In the genomic region with DNA sequence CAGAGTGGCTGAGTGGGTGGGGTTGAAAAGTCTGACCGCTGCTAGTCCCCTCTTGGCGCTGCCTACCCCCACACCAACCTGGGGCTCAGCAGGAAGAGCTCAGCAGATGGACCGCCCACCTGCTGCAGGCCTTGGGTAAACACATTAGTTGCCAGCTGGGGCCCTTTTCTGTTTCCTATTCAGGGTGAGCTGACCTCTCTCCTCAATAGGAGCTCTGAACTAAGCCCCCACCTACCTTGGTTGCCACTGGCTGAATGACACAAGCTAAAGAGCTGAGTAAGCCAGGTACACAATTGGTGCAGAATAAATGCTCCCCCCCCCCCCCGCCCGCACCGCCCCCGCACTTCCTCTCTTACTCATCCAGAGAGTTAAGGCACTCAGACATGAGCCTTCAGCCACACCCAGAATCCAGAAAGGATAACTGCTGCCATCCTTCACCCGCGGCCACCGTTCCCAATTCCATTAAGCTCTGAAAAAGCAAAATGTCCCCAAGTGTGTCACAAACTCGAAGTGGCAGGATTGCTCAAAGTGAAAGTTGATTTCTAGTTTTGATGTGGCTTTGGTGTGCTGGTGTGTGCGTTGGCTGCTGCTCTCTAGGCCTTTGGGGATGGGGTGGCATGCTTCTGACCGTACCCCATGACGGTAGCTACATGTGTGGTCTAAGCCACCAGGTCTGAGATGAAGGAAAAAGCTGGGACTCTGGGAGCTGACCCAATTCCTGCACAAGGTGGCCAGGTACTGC, we compare ENCODE assay signal across 11 mouse cellular contexts. TPM values are rescaled to one million over a fixed set of nuclear protein-coding genes. Genes with fewer than 3 reads are reported as not detected.
DNase-seq lines count a peak whose midpoint lies in the region; ATAC-seq lines count a peak whose summit lies in the region.
"Had no signal": no experiment of that assay in that cellular context is flagged by ENCODE, and none has a peak within 500 bp of the region (broad histone marks: within the 10 kb centered on the region; RNA-seq: fewer than 3 reads in every experiment).

No protein-coding gene starts in this region.

- H3K27ac ChIP-seq in hindbrain, embryonic 10.5 days, result peak overlapping the region; percentile 82
- H3K27ac ChIP-seq in hindbrain, embryonic 16.5 days (ENCODE audit: low read depth, low read length), result no peak overlapping the region
- H3K27ac ChIP-seq: hindbrain, embryonic 15.5 days had no signal

- peaks cover 4% of the 10 kb centered on the region; the same call in 1 of the 2 replicates for H3K27me3 ChIP-seq in hindbrain, embryonic 10.5 days (ENCODE audit: insufficient read depth, poor library complexity, severe bottlenecking)
- H3K27me3 ChIP-seq in hindbrain, embryonic 16.5 days (replicated peaks; ENCODE audit: control insufficient read depth, insufficient read depth, low read length), result no peaks in the 10 kb centered on the region
- H3K27me3 ChIP-seq: hindbrain, embryonic 15.5 days had no signal

- WGBS in hindbrain, embryonic 10.5 days, result 21% methylated on average over 14 of the region's 14 CpGs
- WGBS in hindbrain, embryonic 16.5 days, result 21% methylated on average over 14 of the region's 14 CpGs

- intact Hi-C loops in heart, postnatal 10 days (cut with DNase I), result loop anchor here (10.0 kb wide), 1 partner anchor 247 kb away; no protein-coding TSS in a partner anchor

- no peak for ATAC-seq in hindbrain, embryonic 16.5 days
- peak; percentile 83 for ATAC-seq in inflammation-experienced regulatory T-cells, adult 6 months
- ATAC-seq in megakaryocyte-erythroid progenitor cell, adult 5-6 weeks (replicated peaks; ENCODE audit: low FRiP score, low TSS enrichment, poor library complexity, severe bottlenecking), result no peak

- no peak overlapping the region for H3K4me3 ChIP-seq in hindbrain, embryonic 10.5 days
- H3K4me3 ChIP-seq in hindbrain, embryonic 16.5 days (ENCODE audit: low read length), result no peak overlapping the region
- H3K4me3 ChIP-seq: hindbrain, embryonic 15.5 days had no signal

- no peak overlapping the region for H3K9ac ChIP-seq in hindbrain, embryonic 16.5 days (ENCODE audit: low read depth, low read length)
- H3K9ac ChIP-seq: hindbrain, embryonic 15.5 days had no signal

- no peaks in the 10 kb centered on the region for H3K9me3 ChIP-seq in hindbrain, embryonic 10.5 days
- H3K9me3 ChIP-seq in hindbrain, embryonic 16.5 days (ENCODE audit: control insufficient read depth, low read length), result no peaks in the 10 kb centered on the region
- H3K9me3 ChIP-seq: hindbrain, embryonic 15.5 days had no signal

- H3K4me1 ChIP-seq in hindbrain, embryonic 10.5 days (replicated peaks), result peaks cover 72% of the 10 kb centered on the region
- peaks cover 5% of the 10 kb centered on the region; the same call in 1 of the 2 replicates for H3K4me1 ChIP-seq in hindbrain, embryonic 16.5 days (ENCODE audit: control insufficient read depth, insufficient read depth, low read depth, low read length)

- no peaks in the 10 kb centered on the region for H3K36me3 ChIP-seq in hindbrain, embryonic 10.5 days
- H3K36me3 ChIP-seq in hindbrain, embryonic 16.5 days (ENCODE audit: control insufficient read depth, insufficient read depth, low read length), result no peaks in the 10 kb centered on the region
- H3K36me3 ChIP-seq: hindbrain, embryonic 15.5 days had no signal

- peak; percentile 53 for DNase-seq in hindbrain, embryonic 10.5 days (ENCODE audit: low spot score)
- DNase-seq in thymus, postnatal 0 days (ENCODE audit: low spot score), result peak; percentile 46
- DNase-seq in thymus, postnatal 10 days (ENCODE audit: low spot score in 2 of 2), result no peak
- DNase-seq in layer of hippocampus, adult 8-10 months (ENCODE audit: low spot score in 2 of 2), result no peak
- no peak for DNase-seq in heart, postnatal 10 days
- DNase-seq: thymus, postnatal 4 days had no signal

- no peak overlapping the region for H3K4me2 ChIP-seq in hindbrain, embryonic 16.5 days (ENCODE audit: low read length)
- H3K4me2 ChIP-seq: hindbrain, embryonic 15.5 days had no signal

RNA-seq across cellular contexts. Expression of a gene that starts 9.1 kb away (rescaled TPM):
- polyA plus RNA-seq in hindbrain, embryonic 10.5 days (2016; fragmentation: Nextera tagmentation; extraction: Ambion mirVana), result 0.37 and 0.77 TPM in 2 replicates
- polyA plus RNA-seq in hindbrain, embryonic 16.5 days (2015; fragmentation: Nextera tagmentation; extraction: Ambion mirVana), result not detected in 2 replicates
- not detected in 2 replicates for polyA plus RNA-seq in thymus, postnatal 0 days (2015; fragmentation: Nextera tagmentation; extraction: Ambion mirVana)
- polyA plus RNA-seq in inflammation-experienced regulatory T-cells, adult 6 months (2017; shearing (Covaris generic)), result not detected
- total RNA-seq in layer of hippocampus, adult 8-10 months (2022), result not detected
- not detected in 2 replicates for total RNA-seq in megakaryocyte-erythroid progenitor cell, adult 5-6 weeks (2014; fragmentation: Nextera tagmentation)
- not detected in 2 replicates for total RNA-seq in megakaryocyte-erythroid progenitor cell, adult 5-6 weeks (2017)
- total RNA-seq in heart, postnatal 10 days (2021), result not detected
- total RNA-seq: liver, adult 2 months had no signal
- polyA plus RNA-seq: hindbrain, embryonic 15.5 days; liver, adult 2 months had no signal

RNA-seq across cellular contexts. Expression of a gene that starts 12.1 kb away (rescaled TPM):
- polyA plus RNA-seq in hindbrain, embryonic 10.5 days (2016; fragmentation: Nextera tagmentation; extraction: Ambion mirVana), result 50.8 and 60.0 TPM in 2 replicates
- 22.4 and 24.2 TPM in 2 replicates for polyA plus RNA-seq in hindbrain, embryonic 16.5 days (2015; fragmentation: Nextera tagmentation; extraction: Ambion mirVana)
- polyA plus RNA-seq in thymus, postnatal 0 days (2015; fragmentation: Nextera tagmentation; extraction: Ambion mirVana), result 0.14 TPM in 1 of 2 replicates, not detected in the other
- not detected for polyA plus RNA-seq in inflammation-experienced regulatory T-cells, adult 6 months (2017; shearing (Covaris generic))
- 10 to 100 TPM; 15.3 to 19.6 (median 17.4) TPM for total RNA-seq in layer of hippocampus, adult 8-10 months (2022)
- total RNA-seq in megakaryocyte-erythroid progenitor cell, adult 5-6 weeks (2014; fragmentation: Nextera tagmentation), result not detected in 2 replicates
- not detected in 2 replicates for total RNA-seq in megakaryocyte-erythroid progenitor cell, adult 5-6 weeks (2017)
- under 1 TPM in 1 of 2 experiments, not detected in 1; 0.32 TPM for total RNA-seq in heart, postnatal 10 days (2021)
- total RNA-seq: liver, adult 2 months had no signal
- polyA plus RNA-seq: liver, adult 2 months had no signal

RNA-seq across cellular contexts. Expression of a gene that starts 42.7 kb away (rescaled TPM):
- polyA plus RNA-seq in hindbrain, embryonic 10.5 days (2016; fragmentation: Nextera tagmentation; extraction: Ambion mirVana), result 1.1 and 3.8 TPM in 2 replicates
- polyA plus RNA-seq in hindbrain, embryonic 16.5 days (2015; fragmentation: Nextera tagmentation; extraction: Ambion mirVana), result 0.55 and 0.69 TPM in 2 replicates
- 0.09 TPM in 2 replicates for polyA plus RNA-seq in thymus, postnatal 0 days (2015; fragmentation: Nextera tagmentation; extraction: Ambion mirVana)
- polyA plus RNA-seq in inflammation-experienced regulatory T-cells, adult 6 months (2017; shearing (Covaris generic)), result under 1 TPM in 1 of 3 experiments, not detected in 2; 0.33 TPM
- total RNA-seq in layer of hippocampus, adult 8-10 months (2022), result 1 to 10 TPM; 2.7 to 4.5 (median 3.8) TPM
- total RNA-seq in megakaryocyte-erythroid progenitor cell, adult 5-6 weeks (2014; fragmentation: Nextera tagmentation), result not detected in 2 replicates
- not detected in 2 replicates for total RNA-seq in megakaryocyte-erythroid progenitor cell, adult 5-6 weeks (2017)
- under 1 TPM; 0.24 to 0.47 TPM for total RNA-seq in heart, postnatal 10 days (2021)

RNA-seq across cellular contexts. Expression of a gene that starts 43.1 kb away (rescaled TPM):
- polyA plus RNA-seq in hindbrain, embryonic 10.5 days (2016; fragmentation: Nextera tagmentation; extraction: Ambion mirVana), result 31.5 and 42.9 TPM in 2 replicates
- 9.7 and 12.9 TPM in 2 replicates for polyA plus RNA-seq in hindbrain, embryonic 16.5 days (2015; fragmentation: Nextera tagmentation; extraction: Ambion mirVana)
- polyA plus RNA-seq in thymus, postnatal 0 days (2015; fragmentation: Nextera tagmentation; extraction: Ambion mirVana), result 5.0 and 5.3 TPM in 2 replicates
- polyA plus RNA-seq in inflammation-experienced regulatory T-cells, adult 6 months (2017; shearing (Covaris generic)), result not detected
- total RNA-seq in layer of hippocampus, adult 8-10 months (2022), result 1 to 10 TPM; 4.3 to 7.2 (median 4.8) TPM
- total RNA-seq in megakaryocyte-erythroid progenitor cell, adult 5-6 weeks (2014; fragmentation: Nextera tagmentation), result not detected in 2 replicates
- total RNA-seq in megakaryocyte-erythroid progenitor cell, adult 5-6 weeks (2017), result not detected in 2 replicates
- total RNA-seq in heart, postnatal 10 days (2021), result 10 to 100 TPM; 12.9 to 18.1 TPM

Comparison
In these comparisons a context has a peak if more than half of its experiments do, and no peak if none do; other contexts are left out.
1. DNase-seq: peak in hindbrain, embryonic 10.5 days (single experiment) and thymus, postnatal 0 days (single experiment); none in thymus, postnatal 10 days (0 of 2), layer of hippocampus, adult 8-10 months (0 of 2) and heart, postnatal 10 days (0 of 2).
2. RNA of a gene that starts 12.1 kb away (polyA plus RNA-seq): 50.8 to 60.0 TPM in hindbrain, embryonic 10.5 days and 22.4 to 24.2 TPM in hindbrain, embryonic 16.5 days; 0.14 TPM in thymus, postnatal 0 days and not detected in inflammation-experienced regulatory T-cells, adult 6 months; every median in the first group is over 10 times any median in the second.